Comparison of ENCODE assay signal across 25 mouse cellular contexts in genomic region chr1:39471298-39471902, GRCm38 (mm10). TPM values are rescaled to one million over a fixed set of nuclear protein-coding genes. Genes with fewer than 3 reads are reported as not detected.
DNase-seq lines count a peak whose midpoint lies in the region; ATAC-seq and TF ChIP-seq lines count a peak whose summit lies in the region.
"Had no signal": no experiment of that assay in that cellular context is flagged by ENCODE, and none has a peak within 500 bp of the region (broad histone marks: within the 10 kb centered on the region; RNA-seq: fewer than 3 reads in every experiment).

No protein-coding gene starts in this region.

- no peak for TF ChIP-seq EP300 in liver, embryonic 14.5 days (IDR thresholded peaks at IDR 0.05; ENCODE audit: low read depth)

- DNase-seq in heart, embryonic 10.5 days (ENCODE audit: low spot score) = peak; percentile 86
- peak; percentile 59 for DNase-seq in G1E (ENCODE audit: low spot score)
- DNase-seq in liver, embryonic 14.5 days (ENCODE audit: low read depth in 3 of 3, low spot score in 3 of 3) = no peak
- DNase-seq in embryonic facial prominence, embryonic 10.5 days (ENCODE audit: low spot score) = no peak
- DNase-seq in right cerebral cortex, adult 2 months (ENCODE audit: low spot score in 2 of 2) = no peak
- DNase-seq: adrenal gland, postnatal 25 days; cerebellum, adult 11-12 months; cerebellum, adult 9-11 months; forebrain, postnatal 0 days; kidney, adult 8-10 months; kidney, postnatal 10 days; layer of hippocampus, adult 9-11 months; right cerebral cortex, postnatal 4 days; thymus, postnatal 25 days had no signal

- H3K36me3 ChIP-seq in heart, embryonic 10.5 days = 0 out of 2 replicates have a peak, but pooled peaks cover 4% of the 10 kb centered on the region
- H3K36me3 ChIP-seq in heart, embryonic 11.5 days (ENCODE audit: control insufficient read depth, insufficient read depth, low read length) = no peaks in the 10 kb centered on the region
- peaks cover 46% of the 10 kb centered on the region for H3K36me3 ChIP-seq in G1E (replicated peaks)
- no peaks in the 10 kb centered on the region for H3K36me3 ChIP-seq in liver, embryonic 14.5 days (replicated peaks; ENCODE audit: control insufficient read depth, insufficient read depth, low read depth)
- H3K36me3 ChIP-seq in stomach, embryonic 15.5 days = no peaks in the 10 kb centered on the region
- H3K36me3 ChIP-seq in embryonic facial prominence, embryonic 10.5 days (replicated peaks) = no peaks in the 10 kb centered on the region
- no peaks in the 10 kb centered on the region for H3K36me3 ChIP-seq in kidney, embryonic 15.5 days
- H3K36me3 ChIP-seq: heart, embryonic 15.5 days; limb, embryonic 10.5 days; limb, embryonic 15.5 days; lung, embryonic 15.5 days; midbrain, embryonic 15.5 days had no signal

- ATAC-seq in heart, embryonic 11.5 days (replicated peaks; ENCODE audit: insufficient number of reproducible peaks, low FRiP score, low TSS enrichment) = no peak
- no peak for ATAC-seq in G1E (ENCODE audit: extremely low read depth, insufficient number of reproducible peaks, low FRiP score, poor library complexity, severe bottlenecking)
- ATAC-seq in liver, embryonic 14.5 days (ENCODE audit: insufficient read depth) = peak; percentile 72; the same call in 1 of the 2 replicates
- peak; percentile 84 for ATAC-seq in stomach, embryonic 15.5 days (ENCODE audit: insufficient read depth, low FRiP score, low read depth)
- no peak for ATAC-seq in kidney, embryonic 15.5 days (replicated peaks; ENCODE audit: low FRiP score)
- ATAC-seq: forebrain, postnatal 0 days; hindbrain, embryonic 16.5 days; midbrain, embryonic 15.5 days; Patski had no signal

- no peak for TF ChIP-seq CTCF in G1E (IDR thresholded peaks at IDR 0.05; ENCODE audit: low read depth, low read length)
- no peak for TF ChIP-seq CTCF in liver, embryonic 14.5 days (IDR thresholded peaks at IDR 0.05; ENCODE audit: low read depth)

- 0 out of 2 replicates have a peak, but pooled peaks cover under 1% of the 10 kb centered on the region for H3K27me3 ChIP-seq in heart, embryonic 10.5 days (ENCODE audit: insufficient read depth, poor library complexity, severe bottlenecking)
- no peaks in the 10 kb centered on the region for H3K27me3 ChIP-seq in heart, embryonic 11.5 days (ENCODE audit: control insufficient read depth, insufficient read depth, low read length)
- no peaks in the 10 kb centered on the region for H3K27me3 ChIP-seq in G1E (ENCODE audit: insufficient read depth, low read length)
- H3K27me3 ChIP-seq in liver, embryonic 14.5 days (ENCODE audit: control insufficient read depth, insufficient read depth, low read length) = no peaks in the 10 kb centered on the region
- H3K27me3 ChIP-seq in stomach, embryonic 15.5 days (replicated peaks) = no peaks in the 10 kb centered on the region
- H3K27me3 ChIP-seq in embryonic facial prominence, embryonic 10.5 days (replicated peaks; ENCODE audit: low read depth, poor library complexity, severe bottlenecking) = peaks cover 7% of the 10 kb centered on the region
- H3K27me3 ChIP-seq in kidney, embryonic 15.5 days = 0 out of 2 replicates have a peak, but pooled peaks cover 3% of the 10 kb centered on the region
- H3K27me3 ChIP-seq: heart, embryonic 15.5 days; limb, embryonic 15.5 days; lung, embryonic 15.5 days; midbrain, embryonic 15.5 days; Patski had no signal

- H3K27ac ChIP-seq in heart, embryonic 10.5 days = peak overlapping the region; percentile 16; the same call in 1 of the 2 replicates
- H3K27ac ChIP-seq in heart, embryonic 11.5 days (ENCODE audit: low read depth, low read length) = no peak overlapping the region
- no peak overlapping the region for H3K27ac ChIP-seq in liver, embryonic 14.5 days
- H3K27ac ChIP-seq in stomach, embryonic 15.5 days = peak overlapping the region; percentile 48; the same call in 1 of the 2 replicates
- no peak overlapping the region for H3K27ac ChIP-seq in embryonic facial prominence, embryonic 10.5 days (replicated peaks)
- H3K27ac ChIP-seq in kidney, embryonic 15.5 days = no peak overlapping the region
- H3K27ac ChIP-seq: heart, embryonic 15.5 days; limb, embryonic 10.5 days; limb, embryonic 15.5 days; lung, embryonic 15.5 days; midbrain, embryonic 15.5 days had no signal

- 59% methylated on average over 9 of the region's 9 CpGs for WGBS in heart, embryonic 10.5 days
- WGBS in heart, embryonic 11.5 days (ENCODE audit: insufficient replicate concordance) = 60% methylated on average over 9 of the region's 9 CpGs
- WGBS in liver, embryonic 14.5 days (ENCODE audit: insufficient replicate concordance) = 21% methylated on average over 9 of the region's 9 CpGs
- 51% methylated on average over 9 of the region's 9 CpGs for whole genome bisulfite sequencing in stomach, embryonic 15.5 days
- WGBS in embryonic facial prominence, embryonic 10.5 days = 79% methylated on average over 9 of the region's 9 CpGs
- WGBS in kidney, embryonic 15.5 days = 81% methylated on average over 9 of the region's 9 CpGs

- no peak overlapping the region for H3K4me3 ChIP-seq in heart, embryonic 10.5 days
- H3K4me3 ChIP-seq in heart, embryonic 11.5 days (ENCODE audit: low read depth, low read length) = no peak overlapping the region
- H3K4me3 ChIP-seq in G1E (ENCODE audit: low read depth, low read length) = peak overlapping the region; percentile 8; the same call in 1 of the 2 replicates
- H3K4me3 ChIP-seq in liver, embryonic 14.5 days (ENCODE audit: insufficient read depth in 1 of 2, low read depth in 2 of 2, low read length in 2 of 2) = no peak overlapping the region
- no peak overlapping the region for H3K4me3 ChIP-seq in stomach, embryonic 15.5 days (replicated peaks)
- H3K4me3 ChIP-seq in embryonic facial prominence, embryonic 10.5 days = no peak overlapping the region
- no peak overlapping the region for H3K4me3 ChIP-seq in kidney, embryonic 15.5 days (replicated peaks)
- H3K4me3 ChIP-seq: erythroblast, embryonic 14.5 days; heart, embryonic 15.5 days; limb, embryonic 10.5 days; limb, embryonic 15.5 days; lung, embryonic 15.5 days; midbrain, embryonic 15.5 days had no signal

- no peak overlapping the region for H3K4me2 ChIP-seq in heart, embryonic 11.5 days
- peak overlapping the region; percentile 39 for H3K4me2 ChIP-seq in liver, embryonic 14.5 days (ENCODE audit: low read depth)
- no peak overlapping the region for H3K4me2 ChIP-seq in stomach, embryonic 15.5 days
- H3K4me2 ChIP-seq in kidney, embryonic 15.5 days = no peak overlapping the region
- H3K4me2 ChIP-seq: heart, embryonic 15.5 days; limb, embryonic 15.5 days; lung, embryonic 15.5 days; midbrain, embryonic 15.5 days had no signal

- peaks cover 16% of the 10 kb centered on the region; the same call in 1 of the 2 replicates for H3K4me1 ChIP-seq in heart, embryonic 10.5 days
- peaks cover 3% of the 10 kb centered on the region; the same call in 1 of the 2 replicates for H3K4me1 ChIP-seq in heart, embryonic 11.5 days (ENCODE audit: control insufficient read depth, insufficient read depth, low read length)
- H3K4me1 ChIP-seq in G1E (ENCODE audit: insufficient read depth, low read depth, low read length) = peaks cover 56% of the 10 kb centered on the region
- H3K4me1 ChIP-seq in liver, embryonic 14.5 days (replicated peaks; ENCODE audit: control insufficient read depth in 2 of 2, insufficient read depth in 2 of 2, low read length in 1 of 2) = peaks cover 17 to 30% of the 10 kb centered on the region in 2 experiments
- H3K4me1 ChIP-seq in stomach, embryonic 15.5 days = peaks cover 8% of the 10 kb centered on the region; the same call in 1 of the 2 replicates
- no peaks in the 10 kb centered on the region for H3K4me1 ChIP-seq in embryonic facial prominence, embryonic 10.5 days
- peaks cover 9% of the 10 kb centered on the region for H3K4me1 ChIP-seq in kidney, embryonic 15.5 days
- H3K4me1 ChIP-seq: limb, embryonic 10.5 days; limb, embryonic 15.5 days; midbrain, embryonic 15.5 days had no signal

- H3K9me3 ChIP-seq in heart, embryonic 10.5 days = no peaks in the 10 kb centered on the region
- no peaks in the 10 kb centered on the region for H3K9me3 ChIP-seq in heart, embryonic 11.5 days (replicated peaks; ENCODE audit: control insufficient read depth, low read length)
- H3K9me3 ChIP-seq in G1E (replicated peaks) = peaks cover 7% of the 10 kb centered on the region
- H3K9me3 ChIP-seq in liver, embryonic 14.5 days (ENCODE audit: control insufficient read depth, low read length) = no peaks in the 10 kb centered on the region
- H3K9me3 ChIP-seq in stomach, embryonic 15.5 days = no peaks in the 10 kb centered on the region
- H3K9me3 ChIP-seq in embryonic facial prominence, embryonic 10.5 days = peaks cover 4% of the 10 kb centered on the region; the same call in 1 of the 2 replicates
- 0 out of 2 replicates have a peak, but pooled peaks cover 5% of the 10 kb centered on the region for H3K9me3 ChIP-seq in kidney, embryonic 15.5 days (replicated peaks)
- H3K9me3 ChIP-seq: heart, embryonic 15.5 days; limb, embryonic 10.5 days; limb, embryonic 15.5 days; lung, embryonic 15.5 days; midbrain, embryonic 15.5 days had no signal

- no peak overlapping the region for H3K9ac ChIP-seq in heart, embryonic 11.5 days (ENCODE audit: low read depth, low read length)
- no peak overlapping the region; the same call in 1 of the 2 replicates for H3K9ac ChIP-seq in liver, embryonic 14.5 days (replicated peaks)
- no peak overlapping the region for H3K9ac ChIP-seq in stomach, embryonic 15.5 days
- H3K9ac ChIP-seq in kidney, embryonic 15.5 days = no peak overlapping the region
- H3K9ac ChIP-seq: forebrain, postnatal 0 days; heart, embryonic 15.5 days; limb, embryonic 15.5 days; lung, embryonic 15.5 days; midbrain, embryonic 15.5 days had no signal

RNA-seq across cellular contexts. Expression of gene Tbc1d8, which starts 7.2 kb away (rescaled TPM):
- 7.5 and 11.6 TPM in 2 replicates for polyA plus RNA-seq in heart, embryonic 10.5 days (2016; fragmentation: Nextera tagmentation; extraction: Ambion mirVana)
- polyA plus RNA-seq in heart, embryonic 11.5 days (2014; fragmentation: Nextera tagmentation; extraction: Ambion mirVana) = 11.4 and 12.2 TPM in 2 replicates
- total RNA-seq in G1E (2014; fragmentation: Nextera tagmentation) (3.5 and 5.7 TPM in 2 replicates), G1E (2017) (6.9 and 8.4 TPM in 2 replicates)
- polyA plus RNA-seq in G1E (2012) = 3.9 TPM in 2 replicates
- 2.2 and 3.1 TPM in 2 replicates for polyA plus RNA-seq in liver, embryonic 14.5 days (2012; rRNA removed)
- 2.5 and 2.9 TPM in 2 replicates for polyA plus RNA-seq in liver, embryonic 14.5 days (2014; fragmentation: Nextera tagmentation; extraction: Ambion mirVana)
- 11.7 and 12.5 TPM in 2 replicates for polyA plus RNA-seq in stomach, embryonic 15.5 days (2015; fragmentation: Nextera tagmentation; extraction: Ambion mirVana)
- 5.2 and 5.3 TPM in 2 replicates for polyA plus RNA-seq in embryonic facial prominence, embryonic 10.5 days (2016; fragmentation: Nextera tagmentation; extraction: Ambion mirVana)
- 9.9 and 10.4 TPM in 2 replicates for polyA plus RNA-seq in kidney, embryonic 15.5 days (2015; fragmentation: Nextera tagmentation; extraction: Ambion mirVana)

Comparison
In these comparisons a context has a peak if more than half of its experiments do, and no peak if none do; other contexts are left out.
1. H3K27ac ChIP-seq: peak in heart, embryonic 10.5 days (single experiment) and stomach, embryonic 15.5 days (single experiment); none in heart, embryonic 11.5 days (single experiment), liver, embryonic 14.5 days (single experiment), embryonic facial prominence, embryonic 10.5 days (single experiment) and kidney, embryonic 15.5 days (single experiment).
2. DNase-seq: peak in heart, embryonic 10.5 days (single experiment) and G1E (single experiment); none in liver, embryonic 14.5 days (0 of 3), embryonic facial prominence, embryonic 10.5 days (single experiment) and right cerebral cortex, adult 2 months (0 of 2).
3. ATAC-seq: peak in liver, embryonic 14.5 days (single experiment) and stomach, embryonic 15.5 days (single experiment); none in heart, embryonic 11.5 days (single experiment), G1E (single experiment) and kidney, embryonic 15.5 days (single experiment).